Mouse (Mus musculus) embryo, embryonic 11 days (tissue): ENCODE results near the gene Inava.
A peak's percentile ranks its signal among the peaks of the same experiment; 100 is the strongest.

Experiments
- DNase-seq: peaks from one replicate; pipeline ENCODE4 v3.0.0-alpha.2; 2015

The Inava gene

GRCm38 (mm10) chr1:136233892-136234594 is at the start of gene Inava:
Gene Inava, minus strand, starts transcription at chr1:136234264.
- peak; percentile 94 for DNase-seq

- DNase-seq = no peak
Observed at GRCm38 (mm10) chr1:136277366-136277765, 43.3 kb upstream of the Inava start.

- no peak for DNase-seq
Observed at GRCm38 (mm10) chr1:136268224-136268623, 34.2 kb upstream of the Inava start.

- no peak for DNase-seq
Observed at GRCm38 (mm10) chr1:136266127-136266526, 32.1 kb upstream of the Inava start.

- no peak for DNase-seq
Observed at GRCm38 (mm10) chr1:136263355-136263754, 29.3 kb upstream of the Inava start.

- DNase-seq = no peak
Observed at GRCm38 (mm10) chr1:136260635-136261238, 26.7 kb upstream of the Inava start, which contains the start of gene Gpr25. Gene Gpr25, minus strand, starts transcription at chr1:136260873.

- DNase-seq = peak; percentile 83
Observed at GRCm38 (mm10) chr1:136259893-136260634, 26.0 kb upstream of the Inava start.

GRCm38 (mm10) chr1:136259543-136259892 is 25.5 kb upstream of the Inava start:
- DNase-seq = no peak

- DNase-seq = no peak
Observed at GRCm38 (mm10) chr1:136258495-136258894, 24.4 kb upstream of the Inava start.

- DNase-seq = no peak
Observed at GRCm38 (mm10) chr1:136255657-136256056, 21.6 kb upstream of the Inava start.

GRCm38 (mm10) chr1:136255174-136255573 is 21.1 kb upstream of the Inava start:
- no peak for DNase-seq

GRCm38 (mm10) chr1:136254503-136255065 is 20.5 kb upstream of the Inava start:
- DNase-seq = no peak

- DNase-seq = no peak
Observed at GRCm38 (mm10) chr1:136253472-136253871, 19.4 kb upstream of the Inava start.

- DNase-seq = no peak
Observed at GRCm38 (mm10) chr1:136249662-136250061, 15.6 kb upstream of the Inava start.

- no peak for DNase-seq
Observed at GRCm38 (mm10) chr1:136247393-136247792, 13.3 kb upstream of the Inava start.

GRCm38 (mm10) chr1:136244469-136244868 is 10.4 kb upstream of the Inava start:
- no peak for DNase-seq

- DNase-seq = no peak
Observed at GRCm38 (mm10) chr1:136241801-136242200, 7.7 kb upstream of the Inava start.

GRCm38 (mm10) chr1:136238495-136238894 is 4.4 kb upstream of the Inava start:
- no peak for DNase-seq

- no peak for DNase-seq
Observed at GRCm38 (mm10) chr1:136234595-136235092, 580 bp upstream of the Inava start.

- peak; percentile 58 for DNase-seq
Observed at GRCm38 (mm10) chr1:136232986-136233790, 876 bp downstream of the Inava start.

GRCm38 (mm10) chr1:136232285-136232926 is 1.7 kb downstream of the Inava start:
- peak; percentile 61 for DNase-seq

GRCm38 (mm10) chr1:136231596-136231995 is 2.5 kb downstream of the Inava start:
- peak; percentile 28 for DNase-seq
